Mouse (Mus musculus) forelimb bud, embryonic 11.5 days (tissue): Measurements from ENCODE around the gene Rab33a.

Experiments used
- DNase-seq: peaks from one replicate; pipeline ENCODE4 v3.0.0-alpha.2; 2012; ENCODE audit warnings: low read depth, low spot score

The Rab33a gene

GRCm38 (mm10) chrX:48518808-48519548, at the start of gene Rab33a:
TSS of gene Rab33a (plus strand) at chrX:48519285.
- peak; percentile 32 for DNase-seq

GRCm38 (mm10) chrX:48481095-48481494, 38.0 kb upstream of the Rab33a start:
- no peak for DNase-seq

- DNase-seq: no peak
These were observed 37.4 kb upstream of the Rab33a start for GRCm38 (mm10) chrX:48481687-48482086.

- DNase-seq: no peak
These were observed 25.3 kb upstream of the Rab33a start for GRCm38 (mm10) chrX:48493763-48494162.

- peak; percentile 92 for DNase-seq
These were observed 5.8 kb upstream of the Rab33a start, which contains the start of gene Aifm1 for GRCm38 (mm10) chrX:48513166-48513807. TSS of gene Aifm1 (minus strand) at chrX:48513563.

- no peak for DNase-seq
These were observed 5.3 kb upstream of the Rab33a start for GRCm38 (mm10) chrX:48513824-48514223.

- no peak for DNase-seq
These were observed 776 bp upstream of the Rab33a start for GRCm38 (mm10) chrX:48518211-48518807.

- DNase-seq: no peak
These were observed 532 bp downstream of the Rab33a start for GRCm38 (mm10) chrX:48519549-48520085.

GRCm38 (mm10) chrX:48521651-48522050, 2.6 kb downstream of the Rab33a start:
- no peak for DNase-seq

- DNase-seq: no peak
These were observed 4.4 kb downstream of the Rab33a start for GRCm38 (mm10) chrX:48523512-48523911.

- DNase-seq: no peak
These were observed 6.2 kb downstream of the Rab33a start for GRCm38 (mm10) chrX:48525332-48525731.

GRCm38 (mm10) chrX:48525866-48526265, 6.8 kb downstream of the Rab33a start:
- no peak for DNase-seq

- DNase-seq: no peak
These were observed 7.3 kb downstream of the Rab33a start for GRCm38 (mm10) chrX:48526435-48526834.

GRCm38 (mm10) chrX:48532175-48532574, 13.1 kb downstream of the Rab33a start:
- peak; percentile 61 for DNase-seq
